Mouse (Mus musculus) hindbrain, postnatal 0 days (tissue): ENCODE results near the gene Krtap12-1. TPM values are rescaled to one million over a fixed set of nuclear protein-coding genes. Genes with fewer than 3 reads are reported as not detected.
A peak's percentile ranks its signal among the peaks of the same experiment; 100 is the strongest.
"Not testable (repeated sequence)": the region's sequence is repeated elsewhere in the genome, so short reads cannot be mapped to it uniquely, and the experiment has no call there.

ENCODE experiments used
- ATAC-seq: fragments of 200-750 bp; cut with Nextera tagmentation; 2 replicates; pipeline ENCODE4 v1.8.0; 2017; ENCODE audit warnings: mild to moderate bottlenecking, moderate TSS enrichment, moderate library complexity
- DNase-seq: peaks from one replicate; pipeline ENCODE4 v3.0.0-alpha.2; 2015; ENCODE audit warnings: low spot score
- H3K27ac ChIP-seq: fragments of 300-500 bp; sonication (generic); 2 replicates; pipeline ENCODE4 v1.5.1; 2014; ENCODE audit warnings: mild to moderate bottlenecking
- H3K27me3 ChIP-seq: fragments of 300-500 bp; sonication (generic); 2 replicates; pipeline ENCODE4 v1.6.1; 2014; ENCODE audit warnings: low read length, mixed read lengths; ENCODE audit not compliant: insufficient read depth
- H3K36me3 ChIP-seq: fragments of 300-500 bp; sonication (generic); 2 replicates; pipeline ENCODE4 v1.6.1; 2014; ENCODE audit warnings: low read length, mixed read lengths; ENCODE audit not compliant: insufficient read depth
- H3K4me1 ChIP-seq: fragments of 300-500 bp; sonication (generic); 2 replicates; pipeline ENCODE4 v1.6.1; 2014; ENCODE audit warnings: antibody characterized with exemption, low read length, mixed read lengths; ENCODE audit not compliant: insufficient read depth
- H3K4me2 ChIP-seq: fragments of 300-500 bp; sonication (generic); 2 replicates; pipeline ENCODE4 v1.6.1; 2014; ENCODE audit warnings: low read depth, mild to moderate bottlenecking, low read length, moderate library complexity, mixed read lengths
- H3K4me3 ChIP-seq: fragments of 300-500 bp; sonication (generic); 2 replicates; pipeline ENCODE4 v1.5.1; 2014; ENCODE audit warnings: low read length
- H3K9ac ChIP-seq: fragments of 300-500 bp; sonication (generic); replicated peaks from 2 replicates; pipeline ENCODE4 v1.6.1; 2014; ENCODE audit warnings: mild to moderate bottlenecking, low read length, moderate library complexity, mixed read lengths
- H3K9me3 ChIP-seq: fragments of 300-500 bp; sonication (generic); 2 replicates; pipeline ENCODE4 v1.6.1; 2016; ENCODE audit warnings: low read length, mixed read lengths
- CTCF ChIP-seq: IDR thresholded peaks from 2 replicates; pipeline ENCODE4 v1.5.1; 2016; ENCODE audit warnings: antibody characterized with exemption, control low read depth, low read depth
- WGBS: fragments of 180-500 bp; shearing (Covaris S2); extraction: QIAGEN DNeasy Blood & Tissue Kit; methylation state at CpG from one replicate; pipeline ENCODE4 v1.1.7; 2014; 5-methylcytosine and 5-hydroxymethylcytosine counted together
- polyA plus RNA-seq: library from polyadenylated mRNA; unstranded; fragments of >200 nt; fragmentation: Nextera tagmentation; extraction: Ambion mirVana; gene quantifications from 2 replicates; pipeline ENCODE4 v1.2.1, GENCODE M21; 2015
- total RNA-seq: library from RNA; depleted of rRNA; stranded (reverse); fragments of >200 nt; gene quantifications from 2 replicates; pipeline ENCODE4 v1.2.3, GENCODE M21; 2014

Krtap12-1 gene
- total and polyA plus RNA-seq, 2 experiments from 2014 or later: not detected

DNA sequence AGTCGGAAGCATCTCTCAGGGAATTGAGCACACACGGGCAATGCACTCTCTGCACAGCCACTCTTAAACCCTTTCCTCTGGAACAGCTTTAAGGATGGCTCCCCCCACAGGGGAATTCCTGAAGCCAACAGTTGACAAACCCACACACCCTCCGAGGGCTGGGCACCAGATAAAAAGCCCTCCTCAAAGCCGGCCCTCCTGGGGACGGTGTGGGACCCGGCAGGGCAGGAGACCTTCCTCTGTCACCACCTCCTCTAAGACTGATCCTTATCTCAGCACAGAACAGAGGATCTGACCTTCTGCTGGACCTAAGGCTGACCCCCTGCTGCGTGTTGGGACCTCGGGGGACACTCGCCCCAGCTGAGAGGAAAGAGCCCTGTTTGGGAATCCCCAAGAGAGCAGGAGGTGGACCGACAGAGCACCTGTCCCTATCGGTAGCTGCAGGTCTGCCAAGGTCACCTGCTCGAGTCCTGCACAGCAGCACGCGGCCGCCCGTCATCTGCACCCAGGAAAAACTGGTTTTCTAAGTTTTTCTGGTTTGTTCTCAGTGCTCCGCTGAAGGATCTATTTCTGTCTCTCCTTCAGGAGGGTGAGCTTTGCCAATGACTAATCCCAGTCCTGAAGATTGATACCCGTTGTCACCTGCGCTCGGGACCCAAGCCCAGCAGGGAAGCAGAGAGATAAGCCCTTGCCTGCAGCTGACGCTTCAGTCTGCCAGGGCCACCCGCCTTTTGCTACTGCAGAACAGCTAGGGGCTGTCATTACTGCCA, 34.3 kb upstream of the Krtap12-1 start, which contains the start of gene Tspear:
Gene Tspear (plus strand): TSS at position 675 of the 770 bp plus-strand sequence.
- TF ChIP-seq CTCF: no peak
- ATAC-seq: no peak
- no peak within 1 kb of the TSS for H3K9ac ChIP-seq
- 0 out of 2 replicates have a peak, but pooled peaks cover 3% of the 10 kb centered on the region for H3K27me3 ChIP-seq
- no peaks in the 10 kb centered on the region for H3K4me1 ChIP-seq
- H3K27ac ChIP-seq: no peak within 1 kb of the TSS
- no peak within 1 kb of the TSS for H3K4me2 ChIP-seq
- H3K9me3 ChIP-seq: no peaks in the 10 kb centered on the region
- 9% methylated on average over 22 of the region's 22 CpGs for WGBS
- no peak within 1 kb of the TSS for H3K4me3 ChIP-seq
- DNase-seq: no peak
- H3K36me3 ChIP-seq: no peaks in the 10 kb centered on the region

DNA sequence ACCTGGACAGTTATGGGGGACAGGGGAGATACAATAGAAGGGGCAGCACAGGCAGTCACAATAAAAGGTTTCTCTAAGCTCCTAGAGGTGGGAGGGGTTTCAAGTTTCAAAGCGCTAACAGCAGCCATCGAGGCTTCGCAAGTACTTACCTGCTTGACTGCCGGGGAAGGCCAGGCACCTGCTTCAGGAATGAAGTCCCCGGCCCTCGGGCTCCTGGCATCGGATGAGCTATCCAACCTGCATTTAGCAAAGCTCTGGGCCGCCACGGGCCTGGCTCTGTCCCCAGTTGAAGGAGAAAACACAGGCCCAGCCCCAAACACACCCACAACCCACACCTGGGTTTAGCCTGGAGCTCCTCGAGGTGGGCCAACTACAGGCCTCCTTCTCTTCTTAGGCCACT, 33.4 kb upstream of the Krtap12-1 start:
- DNase-seq (no peak), ATAC-seq (no peak)
- H3K9ac ChIP-seq: no peak overlapping the region
- H3K27me3 ChIP-seq: 0 out of 2 replicates have a peak, but pooled peaks cover 3% of the 10 kb centered on the region
- no peak overlapping the region for H3K4me3 ChIP-seq
- H3K9me3 ChIP-seq: no peaks in the 10 kb centered on the region
- WGBS: 33% methylated on average over 10 of the region's 10 CpGs
- no peaks in the 10 kb centered on the region for H3K36me3 ChIP-seq
- H3K4me2 ChIP-seq: no peak overlapping the region
- no peaks in the 10 kb centered on the region for H3K4me1 ChIP-seq
- H3K27ac ChIP-seq: no peak overlapping the region
- TF ChIP-seq CTCF: no peak

DNA sequence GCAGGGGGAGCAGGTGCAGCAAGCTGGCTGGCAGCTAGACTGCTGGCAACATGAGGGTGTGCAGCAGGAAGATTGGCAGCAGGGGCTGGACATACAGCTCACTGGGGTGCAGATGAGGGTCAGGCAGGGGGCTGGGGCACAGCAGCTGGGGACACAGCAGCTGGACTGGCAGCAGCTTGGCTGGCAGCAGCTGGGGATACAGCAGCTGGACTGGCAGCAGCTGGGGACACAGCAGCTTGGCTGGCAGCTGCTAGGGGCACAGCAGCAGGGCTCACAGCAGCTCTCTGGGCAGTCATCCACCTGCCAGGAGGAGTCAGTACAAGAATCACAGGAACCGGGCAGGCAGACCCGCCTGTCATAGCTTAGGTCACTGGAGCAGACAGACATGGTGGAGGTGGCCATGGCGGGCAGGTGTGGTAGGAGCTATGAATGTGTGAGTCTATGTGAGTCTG, 30.0 kb upstream of the Krtap12-1 start, which contains the start of gene Gm19402:
Gene Gm19402 (minus strand): TSS at position 402 of the 452 bp plus-strand sequence.
- not testable (repeated sequence) for H3K27ac ChIP-seq, H3K9ac ChIP-seq, ATAC-seq, H3K27me3 ChIP-seq, H3K4me1 ChIP-seq, DNase-seq, H3K4me3 ChIP-seq, H3K9me3 ChIP-seq, H3K36me3 ChIP-seq, H3K4me2 ChIP-seq
- 71% methylated on average over 3 of the region's 3 CpGs for WGBS

DNA sequence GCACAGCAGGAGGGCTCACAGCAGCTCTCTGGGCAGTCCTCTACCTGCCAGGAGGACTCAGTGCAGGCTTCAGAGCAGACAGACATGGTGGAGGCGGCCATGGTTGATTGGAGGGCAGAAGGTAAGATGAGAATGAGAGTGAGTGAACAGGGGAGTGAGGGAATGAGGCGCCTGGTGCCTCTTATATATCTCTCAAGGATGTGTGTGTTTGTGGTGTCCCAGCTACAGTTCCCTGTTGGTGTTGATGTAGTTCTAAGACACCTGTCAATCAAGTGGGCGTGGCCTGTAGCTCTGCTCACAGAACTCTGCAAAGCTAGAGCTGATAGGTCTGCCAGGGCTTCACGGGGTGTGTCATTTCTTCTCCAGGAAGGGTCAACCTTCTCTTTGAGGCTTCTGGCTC, 23.3 kb upstream of the Krtap12-1 start, which contains the start of gene Gm9508:
Gene Gm9508 (minus strand): TSS at position 101 of the 400 bp plus-strand sequence.
- TF ChIP-seq CTCF: no peak
- Histone ChIP-seq H3K4me1 (no peaks in the 10 kb centered on the region), H3K9ac (no peak within 1 kb of the TSS), H3K4me3 (no peak within 1 kb of the TSS), H3K27me3 (no peaks in the 10 kb centered on the region), H3K4me2 (no peak within 1 kb of the TSS), H3K27ac (no peak within 1 kb of the TSS), H3K36me3 (no peaks in the 10 kb centered on the region), H3K9me3 (no peaks in the 10 kb centered on the region)
- ATAC-seq (no peak), DNase-seq (no peak)
- WGBS: 36% methylated on average over 4 of the region's 4 CpGs

DNA sequence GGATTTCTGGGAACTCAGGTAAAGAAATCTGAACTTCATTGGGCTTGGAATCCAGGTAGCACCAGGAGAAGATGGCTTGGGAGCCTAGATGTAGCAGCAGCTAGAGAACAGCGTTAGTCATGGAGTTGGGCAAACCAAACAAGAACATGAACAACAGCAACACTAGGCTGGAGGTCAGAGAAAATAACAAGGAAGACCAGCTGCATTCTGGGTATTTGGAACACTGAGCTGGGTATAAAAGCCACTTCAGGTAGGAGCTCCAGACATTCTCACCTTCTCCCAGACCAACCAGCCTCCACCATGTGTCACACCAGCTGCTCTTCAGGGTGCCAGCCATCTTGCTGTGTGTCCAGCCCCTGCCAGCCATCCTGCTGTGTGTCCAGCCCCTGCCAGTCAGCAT, 14.1 kb upstream of the Krtap12-1 start, which contains the start of gene Gm10272:
Gene Gm10272 (plus strand): TSS at position 301 of the 400 bp plus-strand sequence.
- no peak for TF ChIP-seq CTCF
- WGBS: 92% methylated on average over 1 of the region's 1 CpGs

DNA sequence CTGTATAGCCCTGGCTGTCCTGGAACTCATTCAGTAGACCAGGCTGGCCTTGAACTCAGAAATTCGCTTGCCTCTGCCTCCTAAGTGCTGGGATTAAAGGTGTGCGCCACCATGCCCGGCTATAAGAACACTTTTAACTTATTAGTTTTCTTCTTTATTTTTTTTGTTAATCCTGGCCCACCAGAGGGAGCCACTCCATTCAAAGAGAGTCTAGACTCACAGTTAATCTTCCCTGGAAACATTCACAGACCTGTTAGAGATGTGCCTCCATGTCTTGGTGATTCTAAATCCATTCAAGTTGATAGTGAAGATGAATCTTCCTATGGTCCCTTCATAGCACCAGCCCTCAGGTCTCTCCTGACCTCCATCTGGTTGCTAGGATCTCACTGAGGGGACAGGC, 10.6 kb upstream of the Krtap12-1 start:
- H3K9ac ChIP-seq: no peak overlapping the region
- no peaks in the 10 kb centered on the region for H3K27me3 ChIP-seq
- peak; percentile 43 for DNase-seq
- peak; percentile 44 for TF ChIP-seq CTCF
- 0 out of 2 replicates have a peak, but pooled peaks cover 5% of the 10 kb centered on the region for H3K9me3 ChIP-seq
- no peak overlapping the region for H3K4me3 ChIP-seq
- no peaks in the 10 kb centered on the region for H3K36me3 ChIP-seq
- 86% methylated on average over 3 of the region's 3 CpGs for WGBS
- no peaks in the 10 kb centered on the region for H3K4me1 ChIP-seq
- H3K4me2 ChIP-seq: no peak overlapping the region
- H3K27ac ChIP-seq: no peak overlapping the region
- ATAC-seq: no peak

More for the DNA sequence above, 14.1 kb upstream of the Krtap12-1 start, which contains the start of gene Gm10272:
- ATAC-seq (no peak), DNase-seq (no peak)
- Histone ChIP-seq H3K9me3 (0 out of 2 replicates have a peak, but pooled peaks cover 8% of the 10 kb centered on the region), H3K27me3 (no peaks in the 10 kb centered on the region), H3K27ac (no peak within 1 kb of the TSS), H3K4me2 (no peak within 1 kb of the TSS), H3K36me3 (no peaks in the 10 kb centered on the region), H3K9ac (no peak within 1 kb of the TSS), H3K4me1 (no peaks in the 10 kb centered on the region), H3K4me3 (no peak within 1 kb of the TSS)

DNA sequence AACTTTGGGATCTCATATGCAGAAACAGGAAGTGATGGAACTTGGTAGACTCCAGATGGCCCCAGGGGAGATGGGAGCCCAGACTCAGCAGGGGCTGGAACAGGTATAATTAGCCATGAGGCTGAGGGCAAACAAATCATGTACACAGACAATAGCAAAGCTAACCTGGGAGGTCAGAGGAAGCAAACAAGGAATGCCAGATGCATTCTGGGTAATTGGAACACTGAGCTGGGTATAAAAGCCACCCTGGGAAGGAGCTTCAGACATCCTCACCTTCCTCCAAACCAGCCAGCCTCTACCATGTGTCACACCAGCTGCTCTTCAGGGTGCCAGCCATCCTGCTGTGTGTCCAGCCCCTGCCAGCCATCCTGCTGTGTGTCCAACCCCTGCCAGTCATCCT, 9.2 kb upstream of the Krtap12-1 start, which contains the start of gene Gm10024:
Gene Gm10024 (plus strand): TSS at position 301 of the 400 bp plus-strand sequence.
- not testable (repeated sequence) for H3K4me1 ChIP-seq, H3K27ac ChIP-seq, DNase-seq, H3K36me3 ChIP-seq, H3K27me3 ChIP-seq, ATAC-seq, H3K4me2 ChIP-seq, H3K9me3 ChIP-seq, H3K9ac ChIP-seq, H3K4me3 ChIP-seq
